Mouse (Mus musculus) liver, embryonic 14.5 days (tissue): ENCODE measurements around the gene Zbp1. TPM values are rescaled to one million over a fixed set of nuclear protein-coding genes. Genes with fewer than 3 reads are reported as not detected.
A peak's percentile ranks its signal among the peaks of the same experiment; 100 is the strongest.

Experiments used
- ATAC-seq: fragments of 200-750 bp; cut with Nextera tagmentation; 2 replicates; pipeline ENCODE4 v1.8.0; 2017; ENCODE audit warnings: moderate number of reproducible peaks, mild to moderate bottlenecking, moderate library complexity; ENCODE audit not compliant: insufficient read depth
- DNase-seq, 3 experiments: peaks; one replicate each; pipeline ENCODE4 v3.0.0-alpha.2; 2012 to 2013; ENCODE audit warnings: low read depth in 3 of 3, low spot score in 3 of 3
- H3K27ac ChIP-seq: fragments of 300-500 bp; sonication (generic); 2 replicates; pipeline ENCODE4 v1.5.1; 2014; ENCODE audit warnings: moderate library complexity, mild to moderate bottlenecking, control low read depth, inconsistent platforms
- H3K27me3 ChIP-seq: fragments of 300-500 bp; sonication (generic); 2 replicates; pipeline ENCODE4 v1.6.1; 2014; ENCODE audit warnings: mild to moderate bottlenecking, low read length, moderate library complexity; ENCODE audit not compliant: control insufficient read depth, insufficient read depth
- H3K36me3 ChIP-seq: fragments of 300-500 bp; sonication (generic); replicated peaks from 2 replicates; pipeline ENCODE4 v1.6.1; 2014; ENCODE audit warnings: low read depth; ENCODE audit not compliant: control insufficient read depth, insufficient read depth
- H3K4me1 ChIP-seq, 2 experiments: fragments of 200-500 bp in 1 of 2; fragments of 300-500 bp in 1 of 2; sonication (generic) in 1 of 2; replicated peaks; 2 replicates each; pipeline ENCODE4 v1.6.1; 2012 to 2014; ENCODE audit warnings: antibody characterized with exemption in 1 of 2, inconsistent platforms in 1 of 2, low read length in 1 of 2; ENCODE audit not compliant: control insufficient read depth in 2 of 2, insufficient read depth in 2 of 2
- H3K4me2 ChIP-seq: fragments of 300-500 bp; sonication (generic); 2 replicates; pipeline ENCODE4 v1.6.1; 2014; ENCODE audit warnings: low read depth, mild to moderate bottlenecking, control low read depth, moderate library complexity
- H3K4me3 ChIP-seq, 2 experiments: fragments of 200-500 bp in 1 of 2; fragments of 300-500 bp in 1 of 2; sonication (generic) in 1 of 2; 2 replicates each; pipeline ENCODE4 v1.5.1; 2012 to 2014; ENCODE audit warnings: low read depth in 2 of 2, low read length in 2 of 2, mild to moderate bottlenecking in 2 of 2, control low read depth in 1 of 2, inconsistent platforms in 1 of 2, moderate library complexity in 1 of 2; ENCODE audit not compliant: insufficient read depth in 1 of 2
- H3K9ac ChIP-seq: fragments of 300-500 bp; sonication (generic); replicated peaks from 2 replicates; pipeline ENCODE4 v1.6.1; 2014; ENCODE audit warnings: mild to moderate bottlenecking, control low read depth, moderate library complexity
- H3K9me3 ChIP-seq: fragments of 300-500 bp; sonication (generic); 2 replicates; pipeline ENCODE4 v1.6.1; 2016; ENCODE audit warnings: low read length, mixed read lengths; ENCODE audit not compliant: control insufficient read depth
- CTCF ChIP-seq: IDR thresholded peaks from 2 replicates; pipeline ENCODE4 v1.5.1; 2016; ENCODE audit warnings: antibody characterized with exemption, low read depth, control low read depth
- EP300 ChIP-seq: IDR thresholded peaks from 2 replicates; pipeline ENCODE4 v1.6.1; 2016; ENCODE audit warnings: antibody characterized with exemption, low read depth
- WGBS: fragments of 180-500 bp; shearing (Covaris S2); extraction: QIAGEN DNeasy Blood & Tissue Kit; methylation state at CpG from one replicate; pipeline ENCODE4 v1.1.7; 2014; ENCODE audit not compliant: insufficient replicate concordance; 5-methylcytosine and 5-hydroxymethylcytosine counted together
- polyA plus RNA-seq, 2 experiments: library from polyadenylated mRNA; depleted of rRNA in 1 of 2; stranded (reverse) in 1 of 2; unstranded in 1 of 2; fragments of >200 nt; fragmentation: Nextera tagmentation in 1 of 2; extraction: Ambion mirVana in 1 of 2; gene quantifications; 2 replicates each; pipeline versions ENCODE4 v1.2.1 to v1.2.3; 2012 to 2014

Gene Zbp1
- polyA plus RNA-seq, 2 experiments: 0.64 to 1.0 TPM

- TF ChIP-seq CTCF: no peak
- TF ChIP-seq EP300: no peak
- Histone ChIP-seq H3K27ac (no peak overlapping the region), H3K4me2 (no peak overlapping the region), H3K9me3 (no peaks in the 10 kb centered on the region), H3K9ac (no peak overlapping the region), H3K4me1 (no peaks in the 10 kb centered on the region), H3K4me3 (no peak overlapping the region), H3K27me3 (no peaks in the 10 kb centered on the region), H3K36me3 (no peaks in the 10 kb centered on the region)
- 67% methylated on average over 22 of the region's 22 CpGs for WGBS
- ATAC-seq: no peak
- DNase-seq: no peak
Measured at GRCm38 (mm10) chr2:173232065-173232765, 13.5 kb upstream of the Zbp1 start.

GRCm38 (mm10) chr2:173229578-173230224 lies 11.0 kb upstream of the Zbp1 start:
- H3K4me1 ChIP-seq: no peaks in the 10 kb centered on the region
- H3K4me3 ChIP-seq: no peak overlapping the region
- H3K27ac ChIP-seq: no peak overlapping the region
- ATAC-seq (peak; percentile 52), DNase-seq (peak; percentile 35 to 57 (median 45))
- no peaks in the 10 kb centered on the region for H3K9me3 ChIP-seq
- peak overlapping the region; percentile 15; the same call in 1 of the 2 replicates for H3K4me2 ChIP-seq
- H3K9ac ChIP-seq: no peak overlapping the region
- H3K36me3 ChIP-seq: no peaks in the 10 kb centered on the region
- no peaks in the 10 kb centered on the region for H3K27me3 ChIP-seq
- no peak for TF ChIP-seq EP300
- peak; percentile 96 for TF ChIP-seq CTCF
- 2% methylated on average over 10 of the region's 10 CpGs for WGBS

GRCm38 (mm10) chr2:173228567-173228966 lies 9.8 kb upstream of the Zbp1 start:
- no peaks in the 10 kb centered on the region for H3K27me3 ChIP-seq
- WGBS: 76% methylated on average over 8 of the region's 8 CpGs
- no peak overlapping the region for H3K4me3 ChIP-seq
- TF ChIP-seq EP300 (no peak), CTCF (no peak)
- H3K9ac ChIP-seq: no peak overlapping the region
- no peaks in the 10 kb centered on the region for H3K9me3 ChIP-seq
- no peaks in the 10 kb centered on the region for H3K36me3 ChIP-seq
- DNase-seq (no peak), ATAC-seq (no peak)
- no peak overlapping the region for H3K4me2 ChIP-seq
- H3K4me1 ChIP-seq: no peaks in the 10 kb centered on the region
- no peak overlapping the region for H3K27ac ChIP-seq

GRCm38 (mm10) chr2:173226792-173227191 lies 8.1 kb upstream of the Zbp1 start:
- no peaks in the 10 kb centered on the region for H3K9me3 ChIP-seq
- no peak for TF ChIP-seq EP300
- TF ChIP-seq CTCF: no peak
- WGBS: 69% methylated on average over 8 of the region's 8 CpGs
- DNase-seq: no peak
- ATAC-seq: no peak
- no peak overlapping the region for H3K9ac ChIP-seq
- no peaks in the 10 kb centered on the region for H3K27me3 ChIP-seq
- H3K36me3 ChIP-seq: no peaks in the 10 kb centered on the region
- H3K4me2 ChIP-seq: no peak overlapping the region
- no peak overlapping the region for H3K4me3 ChIP-seq
- no peaks in the 10 kb centered on the region for H3K4me1 ChIP-seq
- no peak overlapping the region for H3K27ac ChIP-seq

GRCm38 (mm10) chr2:173225906-173226305 lies 7.2 kb upstream of the Zbp1 start:
- DNase-seq (no peak), ATAC-seq (no peak)
- no peaks in the 10 kb centered on the region for H3K9me3 ChIP-seq
- H3K4me2 ChIP-seq: no peak overlapping the region
- H3K4me1 ChIP-seq: no peaks in the 10 kb centered on the region
- no peaks in the 10 kb centered on the region for H3K36me3 ChIP-seq
- no peak overlapping the region for H3K27ac ChIP-seq
- no peak overlapping the region for H3K4me3 ChIP-seq
- 62% methylated on average over 7 of the region's 7 CpGs for WGBS
- TF ChIP-seq CTCF: no peak
- TF ChIP-seq EP300: no peak
- no peaks in the 10 kb centered on the region for H3K27me3 ChIP-seq
- H3K9ac ChIP-seq: no peak overlapping the region
